Mouse (Mus musculus) thymus, postnatal 14 days (tissue): ENCODE measurements around the gene Ankrd27.
A peak's percentile ranks its signal among the peaks of the same experiment; 100 is the strongest.

Experiments
- DNase-seq: peaks from one replicate; pipeline ENCODE4 v3.0.0; 2021

The Ankrd27 gene

DNA sequence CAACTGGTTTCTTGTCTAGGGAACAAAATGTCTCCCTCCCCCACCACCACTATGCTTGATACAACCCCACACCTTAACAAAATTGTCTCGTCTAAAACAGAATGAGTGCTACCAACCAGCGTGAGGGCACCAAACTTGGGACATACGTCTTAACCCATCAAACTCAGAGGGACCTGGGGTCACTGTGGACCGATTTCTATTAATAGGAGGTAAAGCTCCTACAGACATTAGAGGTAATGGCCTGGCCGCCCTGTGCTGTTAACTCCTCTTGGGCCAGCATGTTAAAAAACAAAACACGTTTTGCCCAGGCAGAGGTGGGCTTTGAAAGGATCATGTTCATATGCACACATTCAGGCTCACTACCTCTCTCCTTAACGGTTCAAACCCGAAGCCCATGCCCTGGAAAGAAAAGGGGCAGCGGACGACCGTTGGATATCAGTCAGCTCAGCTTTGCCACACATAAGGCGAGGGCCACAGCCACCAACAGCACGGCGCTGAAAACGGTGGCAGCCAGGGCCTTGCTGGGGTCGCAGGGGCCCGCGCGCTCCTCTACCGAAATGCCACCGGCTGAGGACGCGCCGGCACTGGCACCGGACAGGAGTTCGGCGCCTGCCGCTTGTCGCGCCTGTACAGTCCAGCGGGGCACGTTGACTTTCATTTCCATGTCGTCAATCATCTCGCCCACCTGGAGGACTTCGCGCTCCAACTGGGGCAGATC, 1.8 kb upstream of the Ankrd27 start:
- DNase-seq, result no peak

DNA sequence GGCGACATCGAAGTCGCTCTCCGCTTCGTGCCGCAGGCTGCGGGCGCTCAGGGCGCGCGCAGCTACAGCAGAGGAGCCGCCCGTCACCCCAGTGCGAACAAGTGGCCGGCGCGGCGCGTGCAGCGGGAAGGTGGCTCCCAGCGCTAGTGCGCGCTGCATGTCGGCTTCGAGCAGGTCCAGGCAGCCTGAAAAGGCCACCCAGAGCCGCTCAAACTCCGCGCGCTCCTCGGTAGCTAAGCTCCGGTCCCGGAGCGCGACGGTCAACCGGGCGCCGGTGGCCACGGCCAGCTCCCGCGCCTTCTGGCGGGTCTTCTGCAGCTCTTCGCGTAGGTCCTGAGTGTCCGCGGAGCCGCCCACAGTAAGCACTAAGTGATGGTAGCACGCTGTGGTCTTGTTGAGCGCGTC, 1.3 kb upstream of the Ankrd27 start:
- DNase-seq, result peak; percentile 52

DNA sequence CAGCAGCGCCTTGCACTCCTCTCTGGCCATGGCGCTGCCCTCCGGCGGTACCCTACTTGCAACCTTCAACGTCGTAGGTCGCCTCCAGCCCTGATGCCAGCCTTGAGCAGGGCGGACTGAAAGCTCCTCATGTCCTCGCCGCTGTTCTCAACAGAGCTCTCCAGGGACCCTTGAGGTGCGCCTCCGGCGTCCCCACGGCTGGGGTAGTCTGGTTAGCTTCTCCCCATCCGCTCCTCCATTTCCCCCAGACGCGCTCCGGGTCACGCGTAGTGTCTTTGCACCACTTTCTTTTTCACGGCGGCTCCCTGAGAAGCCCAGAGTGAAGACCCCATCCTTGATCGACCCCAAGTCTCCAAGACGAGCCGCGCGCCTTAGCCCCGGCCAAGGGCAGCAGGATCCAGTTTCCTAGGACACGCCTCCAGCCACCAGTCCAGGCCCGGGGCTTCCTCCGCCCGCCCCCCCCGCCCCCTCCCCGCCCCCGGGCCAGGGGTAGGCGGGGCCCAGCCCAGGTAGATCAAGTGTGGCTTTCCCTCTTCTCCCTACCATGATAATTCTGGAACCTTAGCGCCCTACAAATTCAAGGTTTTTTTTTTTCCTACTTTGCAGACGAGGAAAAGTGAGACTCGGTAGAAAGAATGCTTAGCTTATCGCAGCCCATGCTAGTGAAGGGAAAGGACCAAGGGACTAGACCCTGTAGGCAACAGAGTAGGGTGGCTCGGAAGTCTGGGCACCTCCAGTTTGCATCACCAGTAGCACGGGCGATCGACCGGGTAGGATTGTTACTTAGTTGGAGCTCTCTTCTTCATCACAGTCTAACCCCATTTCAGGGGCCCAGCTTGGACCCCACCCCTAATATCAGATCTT, 621 bp upstream of the Ankrd27 start, which contains the start of gene Rgs9bp:
Rgs9bp (minus strand) TSS at position 392 of the 864 bp plus-strand sequence.
- peak; percentile 59 for DNase-seq

DNA sequence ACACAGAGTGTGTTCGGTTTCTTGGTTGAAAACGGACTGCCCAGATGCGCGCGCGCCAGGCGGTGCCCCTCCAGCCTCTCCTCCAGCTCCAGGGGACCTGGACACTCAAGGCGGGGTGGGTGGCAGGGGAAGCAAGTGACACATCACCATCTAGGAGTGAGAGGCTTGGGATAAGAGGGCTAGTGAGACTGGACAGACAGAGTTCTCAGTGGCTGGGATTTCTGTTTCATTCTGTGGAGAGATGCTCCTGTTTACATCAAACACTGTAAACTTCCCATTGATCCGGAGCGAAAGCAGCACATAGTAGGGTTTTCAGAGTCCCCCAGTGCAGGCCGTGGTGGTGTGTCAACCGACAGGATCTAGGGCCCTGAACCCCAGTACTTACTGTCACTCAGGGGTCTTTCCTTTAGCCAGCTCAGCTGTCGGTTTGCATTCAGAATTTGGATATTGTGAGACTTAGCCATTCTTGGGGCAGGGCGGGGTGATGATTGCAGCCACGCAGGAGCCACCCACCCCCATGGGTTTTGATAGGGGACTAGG, 932 bp downstream of the Ankrd27 start:
- peak; percentile 42 for DNase-seq

DNA sequence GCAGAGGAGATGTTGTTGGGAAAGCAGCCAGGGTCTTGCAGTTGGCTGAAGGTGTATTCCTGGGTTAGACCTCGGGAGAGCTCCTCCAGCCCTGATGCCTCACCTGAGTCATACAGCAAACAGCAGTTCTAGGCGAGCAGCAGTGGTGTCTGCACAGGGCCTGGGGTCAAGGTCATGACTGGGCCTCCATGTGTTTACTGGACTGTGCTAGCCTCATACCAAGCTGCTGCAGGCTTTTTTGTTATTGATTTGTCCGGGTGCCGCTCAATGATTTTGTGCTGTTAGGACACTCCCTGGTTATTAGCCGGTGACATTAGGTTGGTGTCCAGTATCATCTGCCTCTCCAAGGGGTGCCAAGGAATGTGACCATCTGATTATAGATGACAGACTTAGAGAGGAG, 1.7 kb downstream of the Ankrd27 start:
- DNase-seq, result no peak

DNA sequence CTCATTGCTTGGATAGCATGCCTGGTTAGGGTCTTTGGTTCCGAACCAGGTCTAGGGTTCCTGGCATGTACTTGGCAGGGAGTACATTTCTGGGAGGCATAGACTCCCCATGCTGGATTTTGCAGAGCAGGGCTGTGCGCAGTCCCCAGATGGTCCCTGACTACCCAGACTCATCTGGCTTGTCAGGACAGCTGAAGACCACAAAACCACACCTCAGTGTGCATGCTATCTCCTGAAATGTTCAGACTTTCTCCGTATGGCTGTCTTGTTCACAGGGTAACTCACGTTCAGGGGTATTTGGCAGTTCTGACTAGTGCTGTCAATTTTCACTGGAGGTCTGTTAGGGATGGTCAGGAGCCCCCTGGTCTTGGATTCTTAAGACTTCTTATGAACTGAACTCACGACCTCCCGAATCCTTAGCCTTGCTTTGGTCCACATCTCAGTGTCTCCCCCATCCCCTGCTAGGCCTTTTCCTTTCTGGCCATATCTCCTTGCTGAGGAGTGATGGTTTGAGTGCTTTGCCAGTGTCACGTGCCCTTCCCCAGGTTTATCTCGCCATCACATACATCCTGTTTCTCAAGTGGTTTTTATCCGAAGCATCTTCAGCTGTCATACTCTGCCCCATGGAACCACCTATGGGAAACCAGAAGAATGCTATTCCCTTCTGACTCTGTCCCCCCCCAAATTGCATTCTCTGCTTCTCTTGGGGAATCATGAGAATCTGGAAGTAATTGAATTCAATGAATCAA, 2.8 kb downstream of the Ankrd27 start:
- no peak for DNase-seq

DNA sequence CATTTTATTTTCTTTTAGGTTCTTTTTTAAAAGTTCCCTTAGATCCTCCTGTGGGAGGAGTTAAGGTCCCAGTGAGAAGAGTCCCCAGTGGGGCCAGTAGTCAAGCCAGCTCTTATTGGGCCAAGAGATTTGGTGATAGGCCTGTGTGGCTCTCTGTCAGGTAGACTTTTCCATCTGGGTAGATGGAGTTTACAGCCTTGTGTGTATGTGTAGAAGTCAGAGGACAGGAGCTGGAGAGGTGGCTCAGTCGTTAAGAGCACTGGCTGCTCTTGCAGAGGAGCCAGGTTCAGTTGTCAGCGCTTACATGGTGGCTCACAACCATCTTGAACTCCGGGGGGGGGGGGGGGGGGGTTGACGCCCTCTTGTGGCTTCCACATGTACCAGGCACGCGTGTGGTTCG, 3.4 kb downstream of the Ankrd27 start:
- no peak for DNase-seq

DNA sequence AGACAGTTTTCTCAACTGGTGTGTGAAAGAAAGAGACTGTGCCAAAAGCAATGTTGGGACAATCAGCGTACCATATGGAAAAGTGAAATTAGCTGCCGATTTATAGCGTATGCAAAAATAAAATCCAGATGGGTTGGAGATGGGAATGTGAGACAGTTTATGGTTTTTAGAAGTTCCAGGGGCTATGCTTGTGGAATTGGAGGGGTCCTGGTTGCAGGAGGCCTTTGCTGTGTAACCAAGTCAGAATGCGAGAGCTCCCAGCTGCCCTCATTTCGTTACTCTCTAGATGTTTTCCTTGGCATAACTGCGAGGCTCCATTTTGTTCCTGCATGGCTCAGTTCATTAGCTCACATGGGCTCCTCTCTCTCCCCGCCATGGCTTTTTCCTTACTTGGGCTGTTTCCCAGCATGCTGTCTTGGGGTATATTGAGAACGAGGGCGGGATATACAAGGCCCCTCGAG, 4.7 kb downstream of the Ankrd27 start:
- DNase-seq, result no peak

DNA sequence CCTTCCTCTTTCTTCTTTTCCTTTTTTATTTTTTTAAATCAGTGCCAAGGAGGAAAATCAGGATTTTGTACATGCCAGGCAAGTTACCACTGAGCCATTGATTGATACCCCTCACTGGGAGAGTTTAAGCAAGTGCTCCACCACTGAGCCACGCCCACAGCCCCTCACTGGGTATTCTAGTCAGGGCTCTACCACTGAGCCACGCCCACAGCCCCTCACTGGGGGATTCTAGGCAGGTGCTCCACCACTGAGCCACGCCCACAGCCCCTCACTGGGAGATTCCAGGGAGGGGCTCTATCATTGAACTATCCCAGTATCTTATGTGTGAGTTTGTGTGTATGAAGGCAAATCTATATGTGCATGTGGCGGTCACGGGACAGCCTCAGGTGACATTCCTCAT, 8.3 kb downstream of the Ankrd27 start:
- no peak for DNase-seq

DNA sequence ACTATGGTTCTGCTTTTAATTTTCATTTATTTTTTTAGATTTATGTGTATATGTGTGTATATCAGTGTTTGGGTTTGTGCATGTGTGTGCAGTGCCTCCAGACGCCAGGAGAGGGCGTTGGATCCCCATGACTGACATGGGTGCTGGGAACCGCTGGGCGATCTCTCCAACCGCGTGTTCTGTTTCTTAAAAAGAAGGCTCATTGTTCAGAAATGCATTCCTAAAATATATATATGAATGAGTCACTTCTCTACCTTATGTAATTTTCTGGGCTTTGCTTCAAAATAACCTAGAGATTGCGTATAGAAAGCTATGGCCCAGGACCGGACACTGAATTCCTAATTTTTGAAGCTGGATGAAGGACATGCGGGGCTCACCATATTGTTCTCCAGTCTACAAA, 13.4 kb downstream of the Ankrd27 start:
- no peak for DNase-seq

DNA sequence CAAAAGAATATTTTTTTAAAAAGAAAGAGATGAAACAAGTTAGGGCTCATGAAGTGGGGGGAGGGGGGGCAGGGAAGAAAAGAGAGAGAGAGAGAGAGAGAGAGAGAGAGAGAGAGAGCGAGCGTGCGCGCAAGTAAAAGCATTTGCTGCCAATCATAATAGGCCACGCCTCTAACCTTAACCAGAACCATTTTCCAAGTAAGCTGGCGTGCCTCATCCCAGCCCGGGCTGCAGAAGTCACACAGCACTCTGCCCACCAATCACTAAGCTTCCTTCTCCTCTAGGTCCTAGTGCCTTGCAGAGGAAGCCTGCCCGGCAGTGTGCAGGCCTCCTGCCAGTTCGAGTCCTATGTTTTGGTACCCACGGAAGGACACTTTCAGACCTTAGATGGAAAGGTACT, 14.0 kb downstream of the Ankrd27 start:
- DNase-seq, result no peak

DNA sequence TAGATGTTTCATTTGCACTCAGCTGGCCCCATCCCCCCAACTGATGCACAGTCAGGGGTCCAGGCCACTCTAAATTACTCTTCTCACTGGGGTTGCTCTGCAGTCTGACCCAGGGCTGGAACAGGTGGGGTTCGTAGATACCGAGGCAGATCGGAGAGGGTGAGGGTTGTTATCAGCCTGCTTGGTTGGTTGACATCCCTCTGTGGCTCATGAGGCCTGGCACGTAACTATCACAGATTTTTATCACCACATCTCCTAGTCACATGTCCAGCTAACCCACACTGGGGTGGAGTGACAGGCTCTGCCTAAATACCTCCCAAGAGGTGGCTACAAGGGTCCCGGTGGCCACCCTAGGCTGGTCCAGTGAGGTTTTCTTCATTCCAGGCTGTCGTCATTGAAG, 15.1 kb downstream of the Ankrd27 start:
- DNase-seq, result no peak

DNA sequence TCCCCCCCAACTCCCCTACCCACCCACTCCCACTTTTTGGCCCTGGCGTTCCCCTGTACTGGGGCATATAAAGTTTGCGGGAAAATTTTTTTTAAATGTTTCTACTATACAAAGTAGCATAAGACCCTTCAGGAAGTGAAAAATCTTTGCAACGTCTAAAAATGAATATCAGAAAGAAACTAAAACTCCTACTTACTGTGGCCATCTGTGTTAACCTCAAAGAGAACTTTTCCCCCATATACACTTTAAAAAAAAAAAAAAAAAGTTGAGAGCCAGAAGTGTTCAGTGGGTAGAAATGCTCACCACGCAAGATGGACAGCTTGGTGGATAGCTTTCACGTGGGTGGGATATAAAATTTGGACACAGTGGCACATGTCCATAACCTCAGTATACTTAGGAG, 16.7 kb downstream of the Ankrd27 start:
- no peak for DNase-seq

DNA sequence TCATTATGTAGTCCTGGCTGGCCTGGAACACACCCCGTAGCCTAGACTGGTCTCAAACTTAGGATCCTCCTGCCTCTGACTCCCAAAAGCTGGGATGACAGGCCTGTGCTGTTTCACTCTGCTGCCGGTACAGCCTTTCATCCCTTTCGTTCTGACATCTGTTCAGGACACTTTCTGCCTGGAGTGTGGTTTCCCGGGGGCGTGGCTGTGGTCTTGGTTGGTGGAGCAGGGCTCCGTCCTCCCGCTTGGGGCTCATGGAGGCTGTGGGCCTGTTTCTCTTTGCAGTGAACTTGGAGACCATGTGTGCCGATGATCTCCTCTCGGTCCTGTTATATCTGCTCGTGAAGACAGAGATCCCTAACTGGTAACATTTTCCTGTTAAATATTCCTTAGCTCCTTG, 20.8 kb downstream of the Ankrd27 start:
- DNase-seq, result no peak

DNA sequence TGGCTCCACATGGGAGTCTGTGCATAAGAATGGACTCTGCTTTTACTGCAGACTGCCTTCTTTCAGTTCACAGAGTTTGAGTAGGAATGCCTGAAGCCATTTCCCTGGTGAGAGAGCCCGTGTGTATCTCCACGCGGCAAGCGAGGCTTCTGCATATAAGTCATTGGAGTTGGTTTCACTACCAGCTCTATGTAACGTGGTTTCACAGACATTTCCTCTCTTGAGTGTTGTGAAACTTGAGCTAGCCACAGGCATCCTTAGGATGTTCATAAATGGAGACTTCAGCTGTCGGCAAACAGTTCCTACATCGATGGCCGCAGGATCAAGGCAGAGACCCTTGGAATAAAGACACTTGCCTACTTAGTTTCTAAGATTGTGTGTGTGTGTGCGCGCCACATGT, 23.2 kb downstream of the Ankrd27 start:
- no peak for DNase-seq

DNA sequence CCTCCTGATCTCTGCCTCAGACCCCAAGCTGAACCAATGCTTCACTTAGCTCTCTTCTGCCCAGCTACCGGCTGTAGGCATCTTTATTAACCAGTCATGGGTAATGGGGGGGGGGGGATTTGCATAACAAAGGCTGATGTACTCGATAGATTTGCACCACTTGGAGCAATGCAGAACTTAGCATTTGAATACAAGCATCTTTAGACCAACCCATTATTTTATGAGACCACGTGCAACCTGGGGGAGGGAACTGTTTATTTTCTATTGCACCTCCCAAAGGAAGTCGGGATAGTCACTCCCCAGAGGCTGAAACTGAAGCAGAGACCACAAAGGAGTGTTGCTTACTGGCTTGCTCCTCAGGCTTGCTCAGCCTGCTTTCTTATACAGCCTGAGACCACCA, 31.5 kb downstream of the Ankrd27 start:
- no peak for DNase-seq

DNA sequence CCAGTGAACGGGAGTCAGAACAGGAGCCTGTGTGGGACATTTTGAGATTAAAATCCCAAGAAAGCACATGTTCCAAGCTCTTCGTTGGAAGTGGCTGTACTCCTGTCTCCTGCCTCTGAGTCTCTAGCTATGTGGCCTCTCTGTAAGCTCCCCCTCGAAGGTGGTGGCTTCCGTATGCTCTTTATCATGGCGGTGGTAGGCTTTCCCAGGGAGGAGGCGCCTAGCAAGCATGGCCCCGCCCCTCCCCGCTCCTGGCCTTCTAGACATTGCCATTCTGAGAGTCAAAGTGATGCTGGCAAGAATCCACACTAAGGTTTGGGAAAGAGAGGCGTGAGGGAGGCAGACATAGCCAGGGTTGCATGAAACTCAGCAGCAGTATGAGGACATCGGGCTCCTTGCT, 36.6 kb downstream of the Ankrd27 start:
- DNase-seq, result no peak

DNA sequence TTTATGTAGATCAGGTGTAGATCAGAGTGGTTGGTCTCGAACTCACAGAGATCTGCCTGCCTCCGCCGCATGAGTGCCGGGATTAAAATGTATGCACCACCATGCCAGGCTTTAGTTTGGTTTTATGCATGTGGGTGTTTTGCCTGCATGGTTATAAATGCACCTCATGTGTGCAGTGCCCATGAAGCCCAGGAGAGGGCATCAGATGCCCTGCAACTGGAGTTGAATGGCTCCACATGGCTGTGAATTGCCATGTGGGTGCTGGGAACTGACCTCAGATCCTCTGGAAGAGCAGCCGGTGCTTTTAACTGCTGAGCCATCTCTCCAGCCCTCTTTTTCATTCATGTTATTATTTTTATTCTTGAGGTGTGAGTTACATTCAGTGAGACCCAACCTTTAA, 40.0 kb downstream of the Ankrd27 start:
- DNase-seq, result no peak

DNA sequence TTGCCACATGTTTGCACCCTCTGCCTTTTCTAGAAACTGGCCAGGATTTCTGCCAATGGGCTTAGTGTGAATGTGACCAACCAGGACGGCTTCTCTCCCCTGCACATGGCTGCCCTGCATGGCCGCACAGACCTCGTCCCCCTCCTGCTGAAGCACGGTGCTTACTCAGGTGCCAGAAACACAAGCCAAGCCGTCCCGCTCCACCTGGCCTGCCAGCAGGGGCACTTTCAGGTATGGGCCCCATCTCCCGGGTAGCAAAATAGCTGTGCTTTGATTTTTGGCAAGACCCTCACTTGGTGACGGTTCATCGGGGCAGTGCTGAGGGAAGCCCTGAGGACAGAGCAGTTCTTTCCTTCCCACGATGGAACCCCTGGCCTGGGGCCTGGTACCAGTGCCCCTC, 41.3 kb downstream of the Ankrd27 start:
- no peak for DNase-seq

DNA sequence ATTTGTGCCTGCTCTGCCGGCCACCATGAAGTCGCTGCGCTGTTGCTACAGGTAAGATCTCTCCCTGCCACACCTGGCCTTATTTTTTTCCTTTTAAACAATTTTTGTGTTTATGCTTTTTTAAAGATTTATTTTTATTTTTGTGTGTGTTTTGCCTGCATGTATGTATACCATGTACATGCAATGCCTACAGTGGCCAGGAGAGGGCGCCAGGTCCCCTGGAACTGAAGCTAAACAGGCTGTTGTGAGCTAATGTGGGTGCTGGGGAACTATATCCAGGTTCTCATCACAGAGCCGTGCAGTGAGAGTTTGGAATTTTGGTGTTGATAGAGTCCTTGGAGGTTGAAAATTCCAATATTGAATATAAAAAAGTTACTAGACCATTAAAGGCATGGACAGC, 42.5 kb downstream of the Ankrd27 start:
- DNase-seq, result peak; percentile 48

DNA sequence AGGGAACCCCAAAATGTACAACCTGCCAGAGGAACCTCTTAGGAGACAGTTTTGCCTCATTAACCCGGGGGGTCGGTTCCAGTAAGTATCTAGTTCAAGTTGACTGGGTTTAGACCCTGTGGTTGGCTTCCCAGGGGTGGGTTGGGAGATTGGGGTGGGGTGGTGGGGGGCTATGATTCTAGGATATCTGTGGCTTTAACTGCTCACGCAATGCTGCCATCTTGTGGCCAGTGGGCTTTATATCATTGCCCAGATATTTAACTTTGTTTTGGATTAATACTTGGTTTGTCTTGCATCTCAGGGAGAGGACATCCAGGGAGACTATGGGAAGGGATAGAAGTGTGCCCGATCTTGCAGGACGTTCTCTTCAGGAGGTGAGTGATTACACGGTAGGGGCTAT, 50.2 kb downstream of the Ankrd27 start:
- peak; percentile 46 for DNase-seq

DNA sequence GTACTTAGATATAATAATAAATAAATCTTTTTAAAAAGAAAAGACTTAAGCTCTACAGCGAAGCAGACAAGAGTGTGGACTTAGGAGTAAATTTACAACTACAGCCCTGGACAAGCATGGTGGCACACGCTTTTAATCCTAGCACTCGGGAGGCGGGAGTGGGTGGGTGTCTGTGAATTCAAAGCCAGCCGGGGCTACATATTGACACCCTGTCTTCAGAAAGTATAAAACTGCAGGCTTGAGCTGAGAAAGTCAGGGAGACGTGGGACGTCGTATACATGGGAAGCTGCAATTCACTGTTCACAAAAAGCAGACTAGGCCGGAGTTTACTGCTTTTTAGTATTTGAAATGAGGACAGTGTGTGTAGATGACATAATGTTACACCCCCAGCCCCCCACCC, 50.8 kb downstream of the Ankrd27 start:
- DNase-seq, result no peak

DNA sequence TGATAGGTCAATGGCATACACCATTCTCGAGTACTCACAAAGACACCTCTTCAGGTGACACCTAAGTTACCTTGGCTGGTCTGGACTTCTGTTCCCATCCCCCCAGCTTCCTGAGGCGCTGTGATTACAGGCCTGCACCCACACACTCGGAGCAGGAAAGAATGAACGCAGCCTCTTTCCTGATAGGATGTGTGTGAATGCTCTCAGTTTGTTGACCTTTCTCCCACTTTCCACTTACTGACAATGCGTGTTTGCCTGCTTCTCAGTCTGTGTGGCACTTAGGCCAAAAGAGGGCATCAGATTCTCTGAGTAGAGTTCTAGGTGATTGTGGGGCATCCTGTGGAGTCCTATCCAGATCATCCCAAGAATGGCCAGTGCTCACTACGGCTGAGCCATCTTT, 54.0 kb downstream of the Ankrd27 start:
- no peak for DNase-seq
